Mouse (Mus musculus) fibroblast of lung, adult 2 months (primary cell): ENCODE measurements around the gene Gm49321.

Experiments used
- DNase-seq: peaks from one replicate; pipeline ENCODE4 v3.0.0-alpha.2; 2011; ENCODE audit warnings: low read depth

Gm49321 gene

GRCm38 (mm10) chr12:73949318-73950058 is 12.0 kb downstream of the Gm49321 start:
- DNase-seq = no peak

- DNase-seq = no peak
Measured at GRCm38 (mm10) chr12:73952879-73953278, 15.4 kb downstream of the Gm49321 start.

- no peak for DNase-seq
Measured at GRCm38 (mm10) chr12:73953420-73954186, 16.1 kb downstream of the Gm49321 start.

- DNase-seq = no peak
Measured at GRCm38 (mm10) chr12:73954785-73955184, 17.3 kb downstream of the Gm49321 start.

- DNase-seq = no peak
Measured at GRCm38 (mm10) chr12:73957676-73958075, 20.2 kb downstream of the Gm49321 start.

GRCm38 (mm10) chr12:73958830-73959229 is 21.4 kb downstream of the Gm49321 start:
- no peak for DNase-seq

- peak; percentile 91 for DNase-seq
Measured at GRCm38 (mm10) chr12:73964291-73965281, 27.1 kb downstream of the Gm49321 start, which contains the start of gene Snapc1. Snapc1 (plus strand) TSS chr12:73964481.

GRCm38 (mm10) chr12:73969142-73969541 is 31.7 kb downstream of the Gm49321 start:
- no peak for DNase-seq

GRCm38 (mm10) chr12:73974584-73974983 is 37.1 kb downstream of the Gm49321 start:
- DNase-seq = no peak

- DNase-seq = no peak
Measured at GRCm38 (mm10) chr12:73978144-73978543, 40.7 kb downstream of the Gm49321 start.

- DNase-seq = no peak
Measured at GRCm38 (mm10) chr12:73979667-73980066, 42.2 kb downstream of the Gm49321 start.

- DNase-seq = peak; percentile 8
Measured at GRCm38 (mm10) chr12:73982533-73982932, 45.1 kb downstream of the Gm49321 start.

GRCm38 (mm10) chr12:73986299-73986698 is 48.8 kb downstream of the Gm49321 start:
- DNase-seq = no peak

- DNase-seq = no peak
Measured at GRCm38 (mm10) chr12:73988393-73989008, 51.0 kb downstream of the Gm49321 start.

GRCm38 (mm10) chr12:73989594-73989993 is 52.1 kb downstream of the Gm49321 start:
- no peak for DNase-seq

GRCm38 (mm10) chr12:73996906-73997296 is 59.4 kb downstream of the Gm49321 start:
- no peak for DNase-seq

- DNase-seq = no peak
Measured at GRCm38 (mm10) chr12:73997297-73998127, 60.1 kb downstream of the Gm49321 start, which contains the start of gene Syt16. Syt16 (plus strand) TSS chr12:73997661.

GRCm38 (mm10) chr12:73998128-73998456 is 60.6 kb downstream of the Gm49321 start:
- DNase-seq = no peak

GRCm38 (mm10) chr12:74002449-74002848 is 65.0 kb downstream of the Gm49321 start:
- no peak for DNase-seq

- DNase-seq = no peak
Measured at GRCm38 (mm10) chr12:74009448-74009911, 72.0 kb downstream of the Gm49321 start.

GRCm38 (mm10) chr12:74013739-74014138 is 76.3 kb downstream of the Gm49321 start:
- DNase-seq = peak; percentile 59
